Mouse (Mus musculus): ENCODE results near the gene Ppp5c.

Gene Ppp5c

GRCm38 (mm10) chr7:17056601-17057523 is 29.1 kb upstream of the Ppp5c start:
- TF ChIP-seq NANOG (IDR thresholded peaks at IDR 0.05; ENCODE audit: borderline replicate concordance, low read length) (no peak), POU5F1 (IDR thresholded peaks at IDR 0.05; ENCODE audit: borderline replicate concordance, low read length) (no peak), CTCF (conservative IDR thresholded peaks at IDR 0.05; ENCODE audit: low read length) (no peak)
- H3K9me3 ChIP-seq (ENCODE audit: low read length) = no peaks in the 10 kb centered on the region
- peaks cover 3% of the 10 kb centered on the region for H3K27me3 ChIP-seq (ENCODE audit: insufficient read depth, low read length)
- H3K4me3 ChIP-seq (replicated peaks; ENCODE audit: low read length) = peak overlapping the region; percentile 89
- H3K4me1 ChIP-seq (replicated peaks; ENCODE audit: low read depth, low read length) = peaks cover 53% of the 10 kb centered on the region
- no peaks in the 10 kb centered on the region for H3K36me3 ChIP-seq (ENCODE audit: insufficient read depth, low read length)

- H3K9me3 ChIP-seq (ENCODE audit: low read length) = no peaks in the 10 kb centered on the region
- TF ChIP-seq CTCF (conservative IDR thresholded peaks at IDR 0.05; ENCODE audit: low read length) (no peak), POU5F1 (IDR thresholded peaks at IDR 0.05; ENCODE audit: borderline replicate concordance, low read length) (no peak), NANOG (IDR thresholded peaks at IDR 0.05; ENCODE audit: borderline replicate concordance, low read length) (no peak)
- H3K36me3 ChIP-seq (ENCODE audit: insufficient read depth, low read length) = no peaks in the 10 kb centered on the region
- H3K4me3 ChIP-seq (replicated peaks; ENCODE audit: low read length) = peak overlapping the region; percentile 89
- peaks cover 46% of the 10 kb centered on the region for H3K4me1 ChIP-seq (replicated peaks; ENCODE audit: low read depth, low read length)
- no peaks in the 10 kb centered on the region for H3K27me3 ChIP-seq (ENCODE audit: insufficient read depth, low read length)
These were observed 28.4 kb upstream of the Ppp5c start for GRCm38 (mm10) chr7:17056081-17056581.

GRCm38 (mm10) chr7:17055287-17055946 is 27.7 kb upstream of the Ppp5c start:
- TF ChIP-seq POU5F1 (IDR thresholded peaks at IDR 0.05; ENCODE audit: borderline replicate concordance, low read length) = no peak
- TF ChIP-seq NANOG (IDR thresholded peaks at IDR 0.05; ENCODE audit: borderline replicate concordance, low read length) = no peak
- no peak for TF ChIP-seq CTCF (conservative IDR thresholded peaks at IDR 0.05; ENCODE audit: low read length)
- H3K4me1 ChIP-seq (replicated peaks; ENCODE audit: low read depth, low read length) = peaks cover 44% of the 10 kb centered on the region
- no peaks in the 10 kb centered on the region for H3K9me3 ChIP-seq (ENCODE audit: low read length)
- H3K36me3 ChIP-seq (ENCODE audit: insufficient read depth, low read length) = no peaks in the 10 kb centered on the region; the same call in 1 of the 2 replicates
- no peaks in the 10 kb centered on the region for H3K27me3 ChIP-seq (ENCODE audit: insufficient read depth, low read length)
- H3K4me3 ChIP-seq (replicated peaks; ENCODE audit: low read length) = no peak overlapping the region

- H3K4me3 ChIP-seq (replicated peaks; ENCODE audit: low read length) = no peak overlapping the region
- no peak for TF ChIP-seq NANOG (IDR thresholded peaks at IDR 0.05; ENCODE audit: borderline replicate concordance, low read length)
- TF ChIP-seq POU5F1 (IDR thresholded peaks at IDR 0.05; ENCODE audit: borderline replicate concordance, low read length) = no peak
- TF ChIP-seq CTCF (conservative IDR thresholded peaks at IDR 0.05; ENCODE audit: low read length) = no peak
- peaks cover 37% of the 10 kb centered on the region for H3K4me1 ChIP-seq (replicated peaks; ENCODE audit: low read depth, low read length)
- H3K27me3 ChIP-seq (ENCODE audit: insufficient read depth, low read length) = no peaks in the 10 kb centered on the region
- no peaks in the 10 kb centered on the region for H3K9me3 ChIP-seq (ENCODE audit: low read length)
- no peaks in the 10 kb centered on the region; the same call in 1 of the 2 replicates for H3K36me3 ChIP-seq (ENCODE audit: insufficient read depth, low read length)
These were observed 26.7 kb upstream of the Ppp5c start for GRCm38 (mm10) chr7:17054325-17054989.

GRCm38 (mm10) chr7:17050933-17051594 is 23.3 kb upstream of the Ppp5c start:
- Histone ChIP-seq H3K4me3 (replicated peaks; ENCODE audit: low read length) (no peak overlapping the region), H3K9me3 (ENCODE audit: low read length) (peaks cover 11% of the 10 kb centered on the region), H3K36me3 (ENCODE audit: insufficient read depth, low read length) (peaks cover 8% of the 10 kb centered on the region), H3K27me3 (ENCODE audit: insufficient read depth, low read length) (no peaks in the 10 kb centered on the region), H3K4me1 (replicated peaks; ENCODE audit: low read depth, low read length) (peaks cover 10% of the 10 kb centered on the region)
- TF ChIP-seq CTCF (conservative IDR thresholded peaks at IDR 0.05; ENCODE audit: low read length) (peak; percentile 59), POU5F1 (IDR thresholded peaks at IDR 0.05; ENCODE audit: borderline replicate concordance, low read length) (no peak), NANOG (IDR thresholded peaks at IDR 0.05; ENCODE audit: borderline replicate concordance, low read length) (no peak)

- TF ChIP-seq CTCF (conservative IDR thresholded peaks at IDR 0.05; ENCODE audit: low read length) (no peak), NANOG (IDR thresholded peaks at IDR 0.05; ENCODE audit: borderline replicate concordance, low read length) (no peak), POU5F1 (IDR thresholded peaks at IDR 0.05; ENCODE audit: borderline replicate concordance, low read length) (no peak)
- no peak overlapping the region for H3K4me3 ChIP-seq (replicated peaks; ENCODE audit: low read length)
- H3K4me1 ChIP-seq (replicated peaks; ENCODE audit: low read depth, low read length) = peaks cover 6% of the 10 kb centered on the region
- peaks cover 8% of the 10 kb centered on the region for H3K36me3 ChIP-seq (ENCODE audit: insufficient read depth, low read length)
- peaks cover 14% of the 10 kb centered on the region for H3K9me3 ChIP-seq (ENCODE audit: low read length)
- H3K27me3 ChIP-seq (ENCODE audit: insufficient read depth, low read length) = no peaks in the 10 kb centered on the region
These were observed 22.8 kb upstream of the Ppp5c start for GRCm38 (mm10) chr7:17050491-17050890.

GRCm38 (mm10) chr7:17048431-17049190 is 20.9 kb upstream of the Ppp5c start:
- no peak for TF ChIP-seq NANOG (IDR thresholded peaks at IDR 0.05; ENCODE audit: borderline replicate concordance, low read length)
- no peak for TF ChIP-seq CTCF (conservative IDR thresholded peaks at IDR 0.05; ENCODE audit: low read length)
- TF ChIP-seq POU5F1 (IDR thresholded peaks at IDR 0.05; ENCODE audit: borderline replicate concordance, low read length) = no peak
- H3K4me3 ChIP-seq (replicated peaks; ENCODE audit: low read length) = no peak overlapping the region
- peaks cover 14% of the 10 kb centered on the region for H3K9me3 ChIP-seq (ENCODE audit: low read length)
- H3K36me3 ChIP-seq (ENCODE audit: insufficient read depth, low read length) = peaks cover 16% of the 10 kb centered on the region
- H3K4me1 ChIP-seq (replicated peaks; ENCODE audit: low read depth, low read length) = peaks cover 6% of the 10 kb centered on the region
- no peaks in the 10 kb centered on the region for H3K27me3 ChIP-seq (ENCODE audit: insufficient read depth, low read length)
